23 mouse cellular contexts compared by ENCODE assay signal in genomic region chr2:160583506-160583905, GRCm38 (mm10).
DNase-seq lines count a peak whose midpoint lies in the region; ATAC-seq lines count a peak whose summit lies in the region.
"Had no signal": no experiment of that assay in that cellular context is flagged by ENCODE, and none has a peak within 500 bp of the region (broad histone marks: within the 10 kb centered on the region; RNA-seq: fewer than 3 reads in every experiment).

No protein-coding gene starts in this region.

- ATAC-seq in hindbrain, embryonic 13.5 days (ENCODE audit: low FRiP score) = no peak
- ATAC-seq: forebrain, embryonic 14.5 days; forebrain, embryonic 16.5 days had no signal

- H3K4me2 ChIP-seq in hindbrain, embryonic 13.5 days = no peak overlapping the region
- H3K4me2 ChIP-seq: embryonic facial prominence, embryonic 13.5 days; embryonic facial prominence, embryonic 15.5 days had no signal

- H3K4me3 ChIP-seq in hindbrain, embryonic 10.5 days = no peak overlapping the region
- no peak overlapping the region for H3K4me3 ChIP-seq in hindbrain, embryonic 13.5 days
- H3K4me3 ChIP-seq: embryonic facial prominence, embryonic 13.5 days; embryonic facial prominence, embryonic 15.5 days; erythroblast, embryonic 14.5 days; forebrain, embryonic 10.5 days had no signal

- no peaks in the 10 kb centered on the region for H3K9me3 ChIP-seq in hindbrain, embryonic 10.5 days
- no peaks in the 10 kb centered on the region for H3K9me3 ChIP-seq in hindbrain, embryonic 13.5 days
- H3K9me3 ChIP-seq: embryonic facial prominence, embryonic 13.5 days; embryonic facial prominence, embryonic 15.5 days; forebrain, embryonic 10.5 days had no signal

- WGBS in hindbrain, embryonic 10.5 days = 65% methylated on average over 6 of the region's 6 CpGs
- WGBS in hindbrain, embryonic 13.5 days = 33% methylated on average over 6 of the region's 6 CpGs

- peaks cover 28% of the 10 kb centered on the region for H3K4me1 ChIP-seq in hindbrain, embryonic 10.5 days (replicated peaks)
- peaks cover 38% of the 10 kb centered on the region for H3K4me1 ChIP-seq in hindbrain, embryonic 13.5 days (replicated peaks)
- H3K4me1 ChIP-seq: embryonic facial prominence, embryonic 13.5 days had no signal

- H3K9ac ChIP-seq in hindbrain, embryonic 13.5 days = no peak overlapping the region
- H3K9ac ChIP-seq: embryonic facial prominence, embryonic 13.5 days; embryonic facial prominence, embryonic 15.5 days had no signal

- H3K36me3 ChIP-seq in hindbrain, embryonic 10.5 days = no peaks in the 10 kb centered on the region
- H3K36me3 ChIP-seq in hindbrain, embryonic 13.5 days = no peaks in the 10 kb centered on the region
- H3K36me3 ChIP-seq: embryonic facial prominence, embryonic 13.5 days; embryonic facial prominence, embryonic 15.5 days; forebrain, embryonic 10.5 days had no signal

- peak overlapping the region; percentile 5; the same call in 1 of the 2 replicates for H3K27ac ChIP-seq in hindbrain, embryonic 10.5 days
- H3K27ac ChIP-seq in hindbrain, embryonic 13.5 days = no peak overlapping the region
- H3K27ac ChIP-seq: embryonic facial prominence, embryonic 13.5 days; embryonic facial prominence, embryonic 15.5 days; forebrain, embryonic 10.5 days had no signal

- DNase-seq in heart, adult 11 months = peak; percentile 37
- DNase-seq in heart, adult 9 months (ENCODE audit: low spot score in 2 of 2) = no peak
- DNase-seq in hindbrain, embryonic 10.5 days (ENCODE audit: low spot score) = no peak
- DNase-seq in retina, embryonic 14.5 days (ENCODE audit: low spot score) = peak; percentile 66
- peak; percentile 76 for DNase-seq in retina, postnatal 1 day
- DNase-seq in ovary, postnatal 36 days (ENCODE audit: low spot score) = no peak
- DNase-seq: adrenal gland, adult 2 months; adrenal gland, postnatal 10 days; adrenal gland, postnatal 25 days; cerebellum, adult 11 months; cerebellum, adult 18-20 months; cerebellum, adult 8-10 months; cerebellum, adult 9-11 months; cerebellum, postnatal 14 days; cerebellum, postnatal 36 days; embryo, embryonic 11 days had no signal

- peaks cover 55% of the 10 kb centered on the region for H3K27me3 ChIP-seq in hindbrain, embryonic 10.5 days (ENCODE audit: insufficient read depth, poor library complexity, severe bottlenecking)
- H3K27me3 ChIP-seq in hindbrain, embryonic 13.5 days = peaks cover 65% of the 10 kb centered on the region

Comparison
In these comparisons a context has a peak if more than half of its experiments do, and no peak if none do; other contexts are left out.
1. DNase-seq: peak in heart, adult 11 months (single experiment), retina, embryonic 14.5 days (single experiment) and retina, postnatal 1 day (single experiment); none in heart, adult 9 months (0 of 2), hindbrain, embryonic 10.5 days (single experiment) and ovary, postnatal 36 days (single experiment).